Mouse (Mus musculus) bone marrow macrophage, adult 2 months (primary cell): Measurements from ENCODE around the gene Lrp4.

Experiments used
- CTCF ChIP-seq: IDR thresholded peaks from 2 replicates; pipeline ENCODE4 v1.5.1; 2012; ENCODE audit warnings: low read depth, mild to moderate bottlenecking, low read length, moderate library complexity
- POLR2A ChIP-seq: IDR thresholded peaks from 2 replicates; pipeline ENCODE4 v1.6.1; 2012; ENCODE audit warnings: mild to moderate bottlenecking, low read depth, low read length, borderline replicate concordance

DNA sequence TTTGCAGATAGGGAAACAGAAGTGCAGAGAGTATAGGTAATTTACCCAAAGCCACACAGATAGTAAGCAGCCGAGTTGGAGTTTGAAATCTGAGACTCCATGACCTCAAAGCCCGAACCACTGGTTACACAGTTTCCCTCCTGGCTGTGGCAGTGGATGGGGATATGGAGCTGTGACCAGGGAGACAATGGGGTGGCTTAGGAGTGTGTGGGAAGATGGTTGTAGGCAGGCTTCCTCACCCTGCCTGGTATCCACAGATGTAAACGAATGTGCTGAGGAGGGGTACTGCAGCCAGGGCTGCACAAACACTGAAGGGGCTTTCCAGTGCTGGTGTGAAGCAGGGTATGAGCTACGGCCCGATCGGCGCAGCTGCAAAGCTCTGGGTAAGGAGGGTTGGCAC, 19.5 kb downstream of the Lrp4 start:
- TF ChIP-seq POLR2A (no peak), CTCF (no peak)
